Mouse (Mus musculus) thymus, postnatal 4 days (tissue): ENCODE data around the gene Kcnh2.
"Not testable (repeated sequence)": the region's sequence is repeated elsewhere in the genome, so short reads cannot be mapped to it uniquely, and the experiment has no call there.

Experiments used
- DNase-seq: peaks from one replicate; pipeline ENCODE4 v3.0.0; 2021

The Kcnh2 gene

GRCm38 (mm10) chr5:24351278-24351677, at the start of gene Kcnh2:
Gene Kcnh2 (minus strand): TSS chr5:24351604.
- no peak for DNase-seq

GRCm38 (mm10) chr5:24400362-24400761, 49.0 kb upstream of the Kcnh2 start:
- DNase-seq: no peak

GRCm38 (mm10) chr5:24399686-24400085, 48.3 kb upstream of the Kcnh2 start:
- no peak for DNase-seq

- not testable (repeated sequence) for DNase-seq
These were observed 44.9 kb upstream of the Kcnh2 start for GRCm38 (mm10) chr5:24396254-24396653.

GRCm38 (mm10) chr5:24394165-24394894, 42.9 kb upstream of the Kcnh2 start:
- DNase-seq: peak; percentile 90

GRCm38 (mm10) chr5:24393392-24393997, 42.1 kb upstream of the Kcnh2 start, which contains the start of gene Abcb8:
Gene Abcb8 (plus strand): TSS chr5:24393663.
- DNase-seq: peak; percentile 91

- DNase-seq: no peak
These were observed 41.3 kb upstream of the Kcnh2 start for GRCm38 (mm10) chr5:24392724-24393123.

GRCm38 (mm10) chr5:24391864-24392263, 40.5 kb upstream of the Kcnh2 start, which contains the start of gene Atg9b:
Gene Atg9b (minus strand): TSS chr5:24392143.
- no peak for DNase-seq

- no peak for DNase-seq
These were observed 38.2 kb upstream of the Kcnh2 start for GRCm38 (mm10) chr5:24389658-24390020.

- DNase-seq: peak; percentile 54
These were observed 37.7 kb upstream of the Kcnh2 start for GRCm38 (mm10) chr5:24389011-24389657.

GRCm38 (mm10) chr5:24388246-24388915, 37.0 kb upstream of the Kcnh2 start:
- no peak for DNase-seq

GRCm38 (mm10) chr5:24387264-24388241, 36.1 kb upstream of the Kcnh2 start:
- DNase-seq: peak; percentile 74

- DNase-seq: no peak
These were observed 34.6 kb upstream of the Kcnh2 start for GRCm38 (mm10) chr5:24385887-24386550.

- DNase-seq: no peak
These were observed 34.0 kb upstream of the Kcnh2 start for GRCm38 (mm10) chr5:24385374-24385773.

- no peak for DNase-seq
These were observed 33.0 kb upstream of the Kcnh2 start for GRCm38 (mm10) chr5:24384407-24384806.

- peak; percentile 96 for DNase-seq
These were observed 31.8 kb upstream of the Kcnh2 start for GRCm38 (mm10) chr5:24383026-24383859.

GRCm38 (mm10) chr5:24381988-24382387, 30.6 kb upstream of the Kcnh2 start:
- no peak for DNase-seq

GRCm38 (mm10) chr5:24381486-24381885, 30.1 kb upstream of the Kcnh2 start:
- no peak for DNase-seq

- DNase-seq: no peak
These were observed 29.1 kb upstream of the Kcnh2 start for GRCm38 (mm10) chr5:24380499-24380898.

GRCm38 (mm10) chr5:24379501-24379900, 28.1 kb upstream of the Kcnh2 start:
- DNase-seq: no peak

- DNase-seq: no peak
These were observed 27.3 kb upstream of the Kcnh2 start for GRCm38 (mm10) chr5:24378700-24379099.
